Mouse (Mus musculus): ENCODE measurements at regions not wholly inside any gene's neighbourhood (a gene's known extent, or its start where the extent isn't known, plus 50 kb on each side); places are given as distances from the start of the nearest gene placed in this dataset.
A peak's percentile ranks its signal among the peaks of the same experiment; 100 is the strongest.

DNA sequence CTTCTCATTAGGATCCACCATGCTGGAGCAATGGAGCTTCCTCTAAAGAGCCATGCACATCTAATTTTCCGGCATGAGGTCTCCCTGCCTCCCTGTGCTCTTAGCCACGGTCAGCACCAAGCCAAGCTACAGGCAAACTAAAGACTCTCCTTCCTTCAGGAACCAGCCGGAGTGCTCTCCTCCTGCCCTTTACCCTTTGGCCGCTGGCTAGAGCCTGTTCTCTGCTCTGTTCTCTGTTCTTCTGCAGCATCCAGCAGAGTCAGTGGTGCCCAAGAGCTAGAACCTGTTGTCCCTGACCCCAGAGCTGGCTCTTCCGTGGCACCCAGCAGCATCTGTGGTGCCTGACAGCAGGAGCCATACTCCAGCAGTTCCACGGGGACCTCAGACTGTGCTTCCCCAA, 145.6 kb upstream of the Zfp706 start:
- Histone ChIP-seq H3K9me3 (ENCODE audit: control insufficient read depth, low read depth, low read length) (no peaks in the 10 kb centered on the region), H3K27ac (ENCODE audit: low read length) (no peak overlapping the region), H3K4me1 (ENCODE audit: control insufficient read depth, insufficient read depth, low read length) (0 out of 2 replicates have a peak, but pooled peaks cover 3% of the 10 kb centered on the region), H3K4me3 (ENCODE audit: low read depth, low read length) (no peak overlapping the region), H3K4me2 (replicated peaks; ENCODE audit: low read depth, low read length) (no peak overlapping the region), H3K27me3 (ENCODE audit: control insufficient read depth, insufficient read depth, low read length) (no peaks in the 10 kb centered on the region), H3K36me3 (ENCODE audit: control insufficient read depth, insufficient read depth, low read length) (no peaks in the 10 kb centered on the region), H3K9ac (replicated peaks; ENCODE audit: low read depth, low read length) (no peak overlapping the region)
- no peak for ATAC-seq (ENCODE audit: insufficient number of reproducible peaks, insufficient read depth, low FRiP score, low read depth)
- WGBS = 88% methylated on average over 6 of the region's 6 CpGs

DNA sequence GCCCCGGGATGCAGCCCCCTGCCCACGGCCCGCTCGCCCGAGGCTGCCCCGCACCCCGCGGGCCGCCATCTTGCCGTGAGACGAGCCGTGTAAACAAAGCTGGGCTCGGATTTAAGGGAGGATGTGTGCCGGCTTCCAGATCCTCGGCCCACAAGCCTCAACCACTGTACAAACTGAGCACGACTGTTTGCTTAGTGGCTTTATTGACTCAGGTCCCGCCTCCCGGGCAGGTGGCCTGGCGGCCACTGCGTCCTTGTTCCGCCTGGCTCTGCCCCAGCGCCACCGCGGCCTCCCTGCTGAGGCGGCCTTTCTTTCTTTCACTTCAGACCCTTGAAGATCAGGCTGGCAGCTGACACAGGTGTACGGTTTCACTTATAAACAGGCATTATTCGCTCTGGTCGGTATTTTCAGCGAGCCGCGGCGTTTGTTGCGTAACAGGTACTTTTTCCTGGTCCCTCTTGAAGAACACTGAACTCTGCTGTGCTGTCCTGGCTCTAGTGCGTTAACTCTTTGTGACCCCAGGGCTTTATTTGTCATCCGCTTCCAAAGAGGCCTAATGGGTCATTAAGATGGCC, 128.1 kb upstream of the Zfp706 start:
- Histone ChIP-seq H3K4me2 (replicated peaks; ENCODE audit: low read depth, low read length) (peak overlapping the region; percentile 54), H3K4me3 (ENCODE audit: low read depth, low read length) (peak overlapping the region; percentile 50), H3K9ac (replicated peaks; ENCODE audit: low read depth, low read length) (peak overlapping the region; percentile 58), H3K9me3 (ENCODE audit: control insufficient read depth, low read depth, low read length) (0 out of 2 replicates have a peak, but pooled peaks cover 4% of the 10 kb centered on the region), H3K27ac (ENCODE audit: low read length) (peak overlapping the region; percentile 86), H3K4me1 (ENCODE audit: control insufficient read depth, insufficient read depth, low read length) (0 out of 2 replicates have a peak, but pooled peaks cover 9% of the 10 kb centered on the region), H3K36me3 (ENCODE audit: control insufficient read depth, insufficient read depth, low read length) (no peaks in the 10 kb centered on the region), H3K27me3 (ENCODE audit: control insufficient read depth, insufficient read depth, low read length) (no peaks in the 10 kb centered on the region)
- ATAC-seq (ENCODE audit: insufficient number of reproducible peaks, insufficient read depth, low FRiP score, low read depth) = peak; percentile 87
- 2% methylated on average over 35 of the region's 35 CpGs for WGBS

DNA sequence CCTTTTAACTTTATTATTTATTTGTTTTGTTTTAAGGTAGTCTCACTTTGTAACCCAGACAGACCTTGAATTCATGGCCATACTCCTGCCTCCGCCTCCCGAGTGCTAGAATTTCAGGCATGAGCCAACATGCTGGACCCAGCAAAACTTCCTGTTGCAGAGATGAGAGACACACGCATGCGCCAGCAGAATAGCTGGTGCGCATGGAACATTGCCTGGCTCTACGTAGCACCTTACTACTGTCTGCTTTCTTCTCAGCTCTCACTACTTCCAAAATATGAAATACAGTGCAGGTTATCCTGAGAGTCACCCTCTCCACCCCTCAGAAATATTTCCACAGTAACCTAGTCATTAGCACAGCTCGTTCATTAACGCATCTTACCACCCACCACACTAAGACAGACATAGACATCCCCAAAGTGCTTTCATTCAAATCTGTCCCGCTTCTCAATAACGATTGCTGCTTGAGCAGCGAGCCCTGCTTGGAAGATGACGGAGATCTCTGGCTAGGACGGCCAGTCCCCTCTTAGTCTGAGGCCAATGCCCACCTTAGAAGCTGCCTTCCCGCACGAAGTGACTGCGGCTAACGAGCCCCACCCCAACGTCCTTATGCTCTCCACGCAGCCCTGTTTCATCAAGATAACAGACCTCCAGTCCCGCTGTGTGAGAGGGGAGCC, 127.5 kb upstream of the Zfp706 start:
- peak overlapping the region; percentile 86 for H3K27ac ChIP-seq (ENCODE audit: low read length)
- H3K9ac ChIP-seq (replicated peaks; ENCODE audit: low read depth, low read length) = peak overlapping the region; percentile 58
- peak overlapping the region; percentile 50 for H3K4me3 ChIP-seq (ENCODE audit: low read depth, low read length)
- ATAC-seq (ENCODE audit: insufficient number of reproducible peaks, insufficient read depth, low FRiP score, low read depth) = peak; percentile 33; the same call in 1 of the 2 replicates
- no peaks in the 10 kb centered on the region for H3K27me3 ChIP-seq (ENCODE audit: control insufficient read depth, insufficient read depth, low read length)
- peaks cover 9% of the 10 kb centered on the region; the same call in 1 of the 2 replicates for H3K9me3 ChIP-seq (ENCODE audit: control insufficient read depth, low read depth, low read length)
- WGBS = 25% methylated on average over 20 of the region's 20 CpGs
- H3K4me1 ChIP-seq (ENCODE audit: control insufficient read depth, insufficient read depth, low read length) = 0 out of 2 replicates have a peak, but pooled peaks cover 9% of the 10 kb centered on the region
- no peaks in the 10 kb centered on the region for H3K36me3 ChIP-seq (ENCODE audit: control insufficient read depth, insufficient read depth, low read length)
- H3K4me2 ChIP-seq (replicated peaks; ENCODE audit: low read depth, low read length) = peak overlapping the region; percentile 54

DNA sequence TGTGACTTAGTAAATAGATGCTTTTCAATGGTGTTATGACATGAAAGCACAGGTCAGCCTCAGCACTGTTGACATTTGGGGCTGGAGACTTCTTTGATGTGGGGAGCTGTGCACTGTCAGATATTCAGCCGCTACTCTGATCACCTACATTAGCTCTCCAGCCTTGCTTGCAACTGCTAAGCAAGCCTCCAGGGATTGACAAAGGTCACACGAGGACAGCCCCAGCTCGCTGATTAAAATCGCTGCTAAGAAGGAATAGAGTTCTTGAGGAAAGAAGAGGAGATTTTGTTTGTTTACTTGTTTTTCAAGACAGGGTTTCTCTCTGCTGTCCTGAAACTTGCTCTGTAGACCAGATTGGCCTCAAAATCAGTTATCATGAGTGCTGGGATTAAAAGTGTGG, 126.8 kb upstream of the Zfp706 start:
- peaks cover 11% of the 10 kb centered on the region; the same call in 1 of the 2 replicates for H3K9me3 ChIP-seq (ENCODE audit: control insufficient read depth, low read depth, low read length)
- no peaks in the 10 kb centered on the region for H3K36me3 ChIP-seq (ENCODE audit: control insufficient read depth, insufficient read depth, low read length)
- no peaks in the 10 kb centered on the region for H3K27me3 ChIP-seq (ENCODE audit: control insufficient read depth, insufficient read depth, low read length)
- H3K9ac ChIP-seq (replicated peaks; ENCODE audit: low read depth, low read length) = no peak overlapping the region
- H3K4me2 ChIP-seq (replicated peaks; ENCODE audit: low read depth, low read length) = no peak overlapping the region; the same call in 1 of the 2 replicates
- H3K4me1 ChIP-seq (ENCODE audit: control insufficient read depth, insufficient read depth, low read length) = 0 out of 2 replicates have a peak, but pooled peaks cover 9% of the 10 kb centered on the region
- H3K4me3 ChIP-seq (ENCODE audit: low read depth, low read length) = no peak overlapping the region
- H3K27ac ChIP-seq (ENCODE audit: low read length) = no peak overlapping the region
- peak; percentile 15; the same call in 1 of the 2 replicates for ATAC-seq (ENCODE audit: insufficient number of reproducible peaks, insufficient read depth, low FRiP score, low read depth)
- WGBS = 46% methylated on average over 4 of the region's 4 CpGs

DNA sequence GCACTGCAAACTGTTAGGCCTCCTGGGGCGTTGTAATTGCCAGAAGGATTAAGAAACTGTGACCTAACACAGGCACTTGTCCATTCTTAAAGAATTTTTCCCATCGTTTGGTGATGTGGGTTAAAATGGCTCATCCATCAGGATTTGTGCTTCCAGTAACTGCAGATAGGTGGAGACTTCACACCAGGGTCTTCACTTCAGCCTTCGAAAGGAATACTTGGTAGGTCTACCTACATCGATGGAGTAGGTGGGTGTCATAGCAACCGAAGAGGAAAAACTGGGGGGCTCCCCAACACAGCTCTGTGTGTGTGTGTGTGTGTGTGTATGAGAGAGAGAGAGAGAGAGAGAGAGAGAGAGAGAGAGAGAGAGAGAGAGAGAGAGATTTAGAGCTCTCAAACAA, 126.3 kb upstream of the Zfp706 start:
- H3K4me3 ChIP-seq (ENCODE audit: low read depth, low read length) = no peak overlapping the region
- 0 out of 2 replicates have a peak, but pooled peaks cover 9% of the 10 kb centered on the region for H3K4me1 ChIP-seq (ENCODE audit: control insufficient read depth, insufficient read depth, low read length)
- no peaks in the 10 kb centered on the region for H3K36me3 ChIP-seq (ENCODE audit: control insufficient read depth, insufficient read depth, low read length)
- no peak overlapping the region for H3K9ac ChIP-seq (replicated peaks; ENCODE audit: low read depth, low read length)
- no peak overlapping the region for H3K27ac ChIP-seq (ENCODE audit: low read length)
- H3K4me2 ChIP-seq (replicated peaks; ENCODE audit: low read depth, low read length) = no peak overlapping the region
- WGBS = 39% methylated on average over 5 of the region's 5 CpGs
- no peak for ATAC-seq (ENCODE audit: insufficient number of reproducible peaks, insufficient read depth, low FRiP score, low read depth)
- no peaks in the 10 kb centered on the region for H3K27me3 ChIP-seq (ENCODE audit: control insufficient read depth, insufficient read depth, low read length)
- H3K9me3 ChIP-seq (ENCODE audit: control insufficient read depth, low read depth, low read length) = peaks cover 11% of the 10 kb centered on the region; the same call in 1 of the 2 replicates

DNA sequence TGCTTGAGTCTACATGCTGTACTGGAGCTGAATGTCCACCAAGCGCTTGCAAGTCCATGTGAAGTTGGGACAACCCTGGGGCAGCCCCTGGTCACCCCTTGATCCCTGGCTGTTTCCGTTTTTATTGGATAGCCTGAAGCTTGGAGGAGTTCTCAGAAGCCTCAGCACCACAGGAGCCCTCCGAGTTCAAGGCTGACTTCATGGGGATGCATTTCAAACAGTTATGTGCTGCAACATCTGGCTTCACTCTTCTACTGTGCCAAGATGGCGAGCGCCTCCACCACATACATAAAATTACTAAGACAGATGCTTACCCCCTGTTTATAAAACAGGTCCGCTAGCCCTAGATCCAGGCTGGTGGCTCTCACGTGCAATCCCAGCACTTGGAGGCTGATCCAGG, 120.1 kb upstream of the Zfp706 start:
- no peak overlapping the region for H3K9ac ChIP-seq (replicated peaks; ENCODE audit: low read depth, low read length)
- peaks cover 11% of the 10 kb centered on the region; the same call in 1 of the 2 replicates for H3K9me3 ChIP-seq (ENCODE audit: control insufficient read depth, low read depth, low read length)
- 63% methylated on average over 7 of the region's 7 CpGs for WGBS
- H3K27ac ChIP-seq (ENCODE audit: low read length) = no peak overlapping the region
- no peaks in the 10 kb centered on the region for H3K36me3 ChIP-seq (ENCODE audit: control insufficient read depth, insufficient read depth, low read length)
- no peak overlapping the region for H3K4me2 ChIP-seq (replicated peaks; ENCODE audit: low read depth, low read length)
- no peak for ATAC-seq (ENCODE audit: insufficient number of reproducible peaks, insufficient read depth, low FRiP score, low read depth)
- no peaks in the 10 kb centered on the region for H3K4me1 ChIP-seq (ENCODE audit: control insufficient read depth, insufficient read depth, low read length)
- no peaks in the 10 kb centered on the region for H3K27me3 ChIP-seq (ENCODE audit: control insufficient read depth, insufficient read depth, low read length)
- no peak overlapping the region for H3K4me3 ChIP-seq (ENCODE audit: low read depth, low read length)

DNA sequence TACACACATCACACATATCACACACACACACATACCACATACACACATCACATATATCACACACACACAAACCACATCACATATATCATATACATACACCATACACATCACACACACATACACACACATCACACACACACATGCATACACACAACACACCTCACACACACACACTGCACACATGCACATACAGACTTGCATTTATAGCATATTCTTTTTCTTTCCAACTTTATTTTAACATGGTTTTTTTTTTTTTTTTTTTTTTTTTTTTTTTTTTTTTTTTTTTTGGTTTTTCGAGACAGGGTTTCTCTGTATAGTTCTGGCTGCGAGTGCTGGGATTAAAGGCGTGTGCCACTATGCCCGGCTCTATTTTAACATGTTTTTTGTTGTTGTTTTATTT, 119.6 kb upstream of the Zfp706 start:
- Histone ChIP-seq H3K9me3 (ENCODE audit: control insufficient read depth, low read depth, low read length) (peaks cover 11% of the 10 kb centered on the region; the same call in 1 of the 2 replicates), H3K9ac (replicated peaks; ENCODE audit: low read depth, low read length) (no peak overlapping the region), H3K27me3 (ENCODE audit: control insufficient read depth, insufficient read depth, low read length) (no peaks in the 10 kb centered on the region), H3K4me1 (ENCODE audit: control insufficient read depth, insufficient read depth, low read length) (no peaks in the 10 kb centered on the region), H3K36me3 (ENCODE audit: control insufficient read depth, insufficient read depth, low read length) (no peaks in the 10 kb centered on the region), H3K4me2 (replicated peaks; ENCODE audit: low read depth, low read length) (no peak overlapping the region), H3K27ac (ENCODE audit: low read length) (no peak overlapping the region), H3K4me3 (ENCODE audit: low read depth, low read length) (no peak overlapping the region)
- 87% methylated on average over 4 of the region's 4 CpGs for WGBS
- no peak for ATAC-seq (ENCODE audit: insufficient number of reproducible peaks, insufficient read depth, low FRiP score, low read depth)

DNA sequence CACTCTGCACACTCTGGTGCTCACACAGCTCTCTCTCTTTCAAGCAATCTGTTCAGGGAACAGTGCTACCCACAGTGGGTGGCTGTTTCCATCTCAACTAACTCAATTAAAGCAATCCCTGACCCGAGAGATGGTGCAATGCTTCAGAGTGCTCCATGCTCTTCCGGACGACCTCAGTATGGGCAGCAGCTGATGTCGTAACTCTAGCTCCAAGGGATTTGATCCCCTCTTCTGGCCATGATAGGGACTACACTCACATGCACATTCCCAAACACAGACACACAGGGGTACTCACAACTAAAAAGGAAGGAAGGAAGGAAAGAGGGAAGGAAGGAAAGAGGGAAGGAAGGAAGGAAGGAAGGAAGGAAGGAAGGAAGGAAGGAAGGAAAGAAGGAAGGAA, 118.2 kb upstream of the Zfp706 start:
- 82% methylated on average over 4 of the region's 4 CpGs for WGBS
- peaks cover 7% of the 10 kb centered on the region; the same call in 1 of the 2 replicates for H3K9me3 ChIP-seq (ENCODE audit: control insufficient read depth, low read depth, low read length)
- no peaks in the 10 kb centered on the region for H3K36me3 ChIP-seq (ENCODE audit: control insufficient read depth, insufficient read depth, low read length)
- H3K4me1 ChIP-seq (ENCODE audit: control insufficient read depth, insufficient read depth, low read length) = no peaks in the 10 kb centered on the region
- no peak overlapping the region for H3K4me2 ChIP-seq (replicated peaks; ENCODE audit: low read depth, low read length)
- H3K27me3 ChIP-seq (ENCODE audit: control insufficient read depth, insufficient read depth, low read length) = no peaks in the 10 kb centered on the region
- no peak overlapping the region for H3K4me3 ChIP-seq (ENCODE audit: low read depth, low read length)
- H3K27ac ChIP-seq (ENCODE audit: low read length) = no peak overlapping the region
- H3K9ac ChIP-seq (replicated peaks; ENCODE audit: low read depth, low read length) = no peak overlapping the region
- ATAC-seq (ENCODE audit: insufficient number of reproducible peaks, insufficient read depth, low FRiP score, low read depth) = no peak
